Mouse (Mus musculus): ENCODE measurements around the gene Olfr680-ps1.
"Not testable (repeated sequence)": the region's sequence is repeated elsewhere in the genome, so short reads cannot be mapped to it uniquely, and the experiment has no call there.

The Olfr680-ps1 gene

GRCm38 (mm10) chr7:105092717-105093116, at the start of gene Olfr680-ps1:
Gene Olfr680-ps1, minus strand, starts transcription at chr7:105092817.
- DNase-seq: not testable (repeated sequence)

- DNase-seq: no peak
These were observed 48.7 kb upstream of the Olfr680-ps1 start for GRCm38 (mm10) chr7:105141275-105141674.

- no peak for DNase-seq
These were observed 23.9 kb upstream of the Olfr680-ps1 start, which contains the start of gene Olfr681 for GRCm38 (mm10) chr7:105116536-105116935. Gene Olfr681, plus strand, starts transcription at chr7:105116836.

- no peak for DNase-seq
These were observed 11.7 kb downstream of the Olfr680-ps1 start, which contains the start of gene Olfr679 for GRCm38 (mm10) chr7:105080905-105081304. Gene Olfr679, plus strand, starts transcription at chr7:105081205.

GRCm38 (mm10) chr7:105064175-105064574, 28.4 kb downstream of the Olfr680-ps1 start, which contains the start of gene Olfr678:
Gene Olfr678, plus strand, starts transcription at chr7:105064475.
- no peak for DNase-seq

- DNase-seq: no peak
These were observed 33.7 kb downstream of the Olfr680-ps1 start for GRCm38 (mm10) chr7:105058951-105059350.
